Mouse (Mus musculus) cerebral cortex, adult 2 months (tissue): ENCODE data around the gene Snx29.

Source experiments
- WGBS: fragments of 180-500 bp; shearing (Covaris S2); methylation state at CpG from one replicate; pipeline ENCODE4 v1.1.7; 2018; 5-methylcytosine and 5-hydroxymethylcytosine counted together

The Snx29 gene

DNA sequence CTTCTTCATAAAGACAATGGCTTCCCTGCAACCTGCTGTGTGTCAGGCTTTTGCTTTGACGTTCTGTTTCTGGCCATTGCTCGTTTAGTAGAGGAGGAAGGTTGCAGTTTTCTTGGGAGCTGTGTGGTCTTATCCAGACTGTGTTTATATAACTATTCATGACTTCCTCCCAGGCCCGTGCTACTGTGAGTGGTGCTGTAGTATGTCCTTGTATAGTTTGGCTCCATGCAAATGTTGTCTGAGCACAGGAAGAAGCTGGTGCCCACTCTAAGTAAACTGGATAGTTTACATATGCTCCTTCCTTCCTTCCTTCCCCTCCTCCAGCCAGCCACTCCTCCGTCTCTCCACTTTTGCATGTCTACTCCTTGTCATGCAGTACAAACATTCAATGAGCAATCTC lies 323.0 kb downstream of the Snx29 start:
- WGBS: 22% methylated on average over 4 of the region's 4 CpGs

DNA sequence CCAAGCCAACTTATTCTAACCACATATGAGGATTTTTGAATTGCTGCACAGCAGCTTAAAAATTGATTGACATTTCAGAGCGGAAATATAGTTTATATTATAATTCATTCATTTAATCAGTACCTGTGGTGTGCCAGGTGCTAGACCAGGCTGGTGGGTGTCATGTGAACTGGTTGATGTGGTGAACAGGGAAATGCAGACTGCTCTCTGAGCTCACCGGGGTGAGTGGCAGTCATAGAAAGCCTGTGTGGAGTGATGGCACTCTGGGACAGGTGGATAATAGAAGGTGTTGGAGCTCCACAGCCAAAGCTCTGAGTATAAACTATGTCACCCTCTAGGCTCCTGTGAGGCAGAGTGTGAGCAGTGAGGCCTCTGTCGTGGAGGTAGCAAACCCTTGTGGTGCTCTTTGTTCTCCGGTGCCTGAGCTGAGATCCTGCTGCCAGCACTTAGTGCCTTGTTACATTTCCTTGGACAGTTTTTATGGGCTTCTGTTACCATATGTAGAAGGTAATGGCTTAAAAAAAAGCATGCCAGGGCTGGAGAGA lies 324.1 kb downstream of the Snx29 start:
- 79% methylated on average over 4 of the region's 4 CpGs for WGBS

- WGBS: 88% methylated on average over 1 of the region's 1 CpGs
These were observed 325.5 kb downstream of the Snx29 start for GRCm38 (mm10) chr16:11648169-11648688.

GRCm38 (mm10) chr16:11652686-11653366 lies 330.1 kb downstream of the Snx29 start:
- WGBS: 70% methylated on average over 2 of the region's 2 CpGs

DNA sequence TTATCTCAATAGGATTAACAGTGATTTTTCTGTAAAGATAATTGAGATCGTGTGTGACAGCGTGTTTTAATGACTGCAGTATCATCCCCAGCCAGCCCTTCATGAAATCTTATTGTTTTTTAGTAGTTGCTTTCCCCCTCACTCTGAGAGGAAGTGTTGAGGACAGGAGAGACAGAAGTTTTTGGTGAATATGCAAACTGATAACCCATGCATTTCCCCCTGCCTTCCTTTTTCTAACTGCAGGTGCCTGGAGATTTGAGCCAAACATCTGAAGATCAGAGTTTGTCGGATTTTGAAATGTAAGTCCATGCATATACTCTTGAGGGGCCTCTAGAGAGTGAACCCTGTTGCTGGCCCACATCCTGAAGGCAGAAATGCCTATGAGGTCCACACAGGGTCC lies 333.2 kb downstream of the Snx29 start:
- 95% methylated on average over 3 of the region's 3 CpGs for WGBS

DNA sequence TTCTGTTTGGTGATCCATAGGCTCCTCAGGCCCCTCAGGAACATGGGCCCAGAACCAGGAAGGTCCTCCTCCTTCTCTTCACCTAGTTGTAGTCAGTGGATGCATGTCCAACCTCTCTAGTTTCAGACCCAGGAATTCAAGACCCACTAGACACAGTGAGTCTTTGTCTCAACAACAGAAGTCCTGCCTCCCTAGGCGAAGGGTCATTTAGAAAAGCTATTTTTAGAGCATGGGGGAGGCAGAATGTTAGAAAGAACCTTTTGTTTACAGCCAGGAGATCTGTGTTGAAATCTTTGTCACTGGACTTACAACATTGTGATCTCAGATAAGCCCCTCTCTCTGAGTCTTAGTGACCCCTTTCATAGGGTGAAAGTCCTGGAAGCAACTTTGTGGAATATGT lies 334.4 kb downstream of the Snx29 start:
- 67% methylated on average over 1 of the region's 1 CpGs for WGBS

DNA sequence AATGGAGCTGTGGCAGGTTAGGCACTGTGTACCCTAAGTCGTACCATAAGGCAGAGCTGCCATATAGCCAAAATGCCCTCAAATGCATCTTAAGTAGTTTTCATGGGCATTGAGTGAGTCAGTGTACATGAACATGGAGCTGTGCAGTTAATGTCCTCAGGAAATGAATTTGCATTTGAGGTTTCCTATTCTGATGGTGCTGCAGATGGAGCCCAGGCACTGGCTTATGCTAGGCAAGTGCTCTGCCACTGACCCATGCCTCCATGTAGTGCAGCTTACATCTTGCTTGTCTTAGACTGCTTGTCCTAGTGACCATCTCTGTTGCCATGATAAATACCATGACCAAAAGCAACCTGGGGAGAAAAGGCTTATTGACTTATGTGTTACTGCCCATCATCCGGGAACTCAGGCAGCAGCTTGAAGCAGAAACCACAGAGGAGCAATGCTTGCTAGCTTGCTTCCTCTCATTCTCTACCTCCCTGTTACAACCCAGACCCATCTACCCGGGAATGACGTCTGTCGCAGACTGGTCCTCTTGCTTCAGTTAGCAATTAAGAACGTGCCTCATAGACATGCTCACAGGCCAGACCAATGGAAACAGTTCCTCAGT lies 336.5 kb downstream of the Snx29 start:
- 92% methylated on average over 6 of the region's 6 CpGs for WGBS

GRCm38 (mm10) chr16:11664896-11665705 lies 342.4 kb downstream of the Snx29 start:
- WGBS: 60% methylated on average over 13 of the region's 13 CpGs

GRCm38 (mm10) chr16:11665869-11666268 lies 343.2 kb downstream of the Snx29 start:
- WGBS: 86% methylated on average over 6 of the region's 6 CpGs

GRCm38 (mm10) chr16:11668375-11668774 lies 345.7 kb downstream of the Snx29 start:
- 97% methylated on average over 1 of the region's 1 CpGs for WGBS

DNA sequence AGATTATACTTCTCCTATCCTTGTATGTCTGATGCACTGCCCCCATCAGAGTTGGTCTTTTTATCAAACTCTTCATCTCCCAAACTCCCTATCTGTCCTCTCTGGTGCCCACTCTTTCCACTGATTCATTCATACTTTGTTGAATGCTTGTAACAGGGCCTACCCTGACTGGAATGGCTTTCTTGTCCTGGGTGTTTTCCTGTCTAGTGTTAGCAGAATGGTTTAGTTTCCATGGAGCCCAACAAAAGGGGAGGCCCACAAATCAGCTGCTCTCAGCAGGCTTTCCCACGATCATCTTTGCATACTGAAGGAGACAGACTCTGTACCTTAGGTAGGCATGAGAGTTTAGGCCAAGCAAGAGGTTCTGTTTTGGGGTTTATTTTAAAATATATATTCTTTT lies 346.2 kb downstream of the Snx29 start:
- 53% methylated on average over 1 of the region's 1 CpGs for WGBS

DNA sequence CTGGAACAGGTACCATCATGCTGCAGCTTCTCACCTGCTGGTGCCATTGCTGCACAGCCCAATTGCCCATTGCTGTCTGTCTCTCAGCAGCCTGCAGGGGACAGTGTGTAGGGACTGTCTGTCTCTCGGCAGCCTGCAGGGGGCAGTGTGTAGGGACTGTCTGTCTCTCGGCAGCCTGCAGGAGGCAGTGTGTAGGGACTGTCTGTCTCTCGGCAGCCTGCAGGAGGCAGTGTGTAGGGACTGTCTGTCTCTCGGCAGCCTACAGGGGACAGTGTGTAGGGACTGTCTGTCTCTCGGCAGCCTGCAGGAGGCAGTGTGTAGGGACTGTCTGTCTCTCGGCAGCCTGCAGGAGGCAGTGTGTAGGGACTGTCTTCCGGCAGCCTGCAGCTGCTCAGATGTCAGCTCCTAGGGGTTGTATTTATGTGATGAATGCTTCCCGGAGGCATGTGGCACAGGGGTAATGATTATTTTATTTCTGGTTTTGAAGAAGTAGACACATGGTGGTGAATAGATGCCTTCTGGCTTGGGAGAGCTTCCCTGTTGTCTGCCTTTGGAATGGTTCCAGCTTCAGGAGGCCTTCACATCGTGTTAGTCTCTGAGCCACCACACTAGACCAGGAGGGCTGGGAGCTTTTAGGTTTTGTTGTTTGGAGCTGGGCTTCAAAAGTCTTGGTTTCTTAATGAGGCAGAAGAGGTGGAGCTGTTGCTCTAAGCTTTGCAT lies 347.7 kb downstream of the Snx29 start:
- 64% methylated on average over 9 of the region's 9 CpGs for WGBS

- 52% methylated on average over 6 of the region's 6 CpGs for WGBS
These were observed 348.2 kb downstream of the Snx29 start for GRCm38 (mm10) chr16:11670971-11671310.

- 66% methylated on average over 4 of the region's 4 CpGs for WGBS
These were observed 353.3 kb downstream of the Snx29 start for GRCm38 (mm10) chr16:11676006-11676405.

GRCm38 (mm10) chr16:11685264-11685663 lies 362.6 kb downstream of the Snx29 start:
- WGBS: 94% methylated on average over 9 of the region's 9 CpGs

GRCm38 (mm10) chr16:11685735-11686340 lies 363.1 kb downstream of the Snx29 start:
- WGBS: 85% methylated on average over 3 of the region's 3 CpGs

- WGBS: 81% methylated on average over 4 of the region's 4 CpGs
These were observed 365.7 kb downstream of the Snx29 start for GRCm38 (mm10) chr16:11688281-11689005.

- 26% methylated on average over 8 of the region's 8 CpGs for WGBS
These were observed 367.4 kb downstream of the Snx29 start for GRCm38 (mm10) chr16:11690097-11690496.

GRCm38 (mm10) chr16:11690756-11691155 lies 368.0 kb downstream of the Snx29 start:
- 33% methylated on average over 4 of the region's 4 CpGs for WGBS

- WGBS: 63% methylated on average over 9 of the region's 9 CpGs
These were observed 368.9 kb downstream of the Snx29 start for GRCm38 (mm10) chr16:11691487-11692200.
